Mouse (Mus musculus) lung, postnatal 0 days (tissue): ENCODE measurements at regions not wholly inside any gene's neighbourhood (a gene's known extent, or its start where the extent isn't known, plus 50 kb on each side); places are given as distances from the start of the nearest gene placed in this dataset.

ENCODE experiments used
- CTCF ChIP-seq: IDR thresholded peaks from 2 replicates; pipeline ENCODE4 v1.5.1; 2016; ENCODE audit warnings: antibody characterized with exemption, mild to moderate bottlenecking
- EP300 ChIP-seq: IDR thresholded peaks from 2 replicates; pipeline ENCODE4 v1.6.1; 2016; ENCODE audit warnings: antibody characterized with exemption, mild to moderate bottlenecking, control low read depth

DNA sequence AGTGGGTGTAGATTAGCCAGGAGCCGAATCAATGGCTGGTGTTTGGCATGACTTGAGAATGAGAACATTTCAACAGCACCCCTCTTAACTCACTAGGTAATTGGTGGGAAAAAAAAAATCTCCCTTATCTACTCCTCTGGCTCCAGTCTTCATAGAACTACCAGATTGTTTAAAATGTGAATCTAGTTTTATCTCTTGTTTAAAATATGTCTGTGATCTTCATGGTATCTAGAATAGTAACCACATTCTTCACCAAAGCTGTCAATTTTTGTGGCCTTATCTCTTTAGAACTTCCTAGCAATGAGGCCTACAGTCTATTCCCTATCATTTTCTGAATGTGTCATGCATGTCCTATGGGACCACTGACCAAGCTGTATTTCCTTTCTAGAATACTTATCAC, 134.4 kb upstream of the Atp2b1 start:
- no peak for TF ChIP-seq EP300
- no peak for TF ChIP-seq CTCF
